Mouse (Mus musculus): ENCODE measurements around the gene Wbp2. TPM values are rescaled to one million over a fixed set of nuclear protein-coding genes. Genes with fewer than 3 reads are reported as not detected.

Gene Wbp2
- polyA plus RNA-seq, 1 experiment, result 267 TPM

- 11% methylated on average over 10 of the region's 10 CpGs for WGBS
- H3K4me1 ChIP-seq (ENCODE audit: control insufficient read depth, insufficient read depth, low read length), result peaks cover 8% of the 10 kb centered on the region; the same call in 1 of the 2 replicates
- no peak for DNase-seq
- TF ChIP-seq POLR2A (IDR thresholded peaks at IDR 0.05; ENCODE audit: borderline replicate concordance, extremely low read depth, low read depth, low read length) (0 out of 2 replicates have a peak, but pooled peaks have one; percentile 20), CTCF (IDR thresholded peaks at IDR 0.05; ENCODE audit: insufficient read depth, low read length) (no peak)
- H3K4me3 ChIP-seq (replicated peaks; ENCODE audit: extremely low read depth, low read depth, low read length), result peak overlapping the region; percentile 81
Measured at GRCm38 (mm10) chr11:116110540-116110939, 23.7 kb upstream of the Wbp2 start.

GRCm38 (mm10) chr11:116110131-116110530 is 23.3 kb upstream of the Wbp2 start:
- TF ChIP-seq CTCF (IDR thresholded peaks at IDR 0.05; ENCODE audit: insufficient read depth, low read length) (no peak), POLR2A (IDR thresholded peaks at IDR 0.05; ENCODE audit: borderline replicate concordance, extremely low read depth, low read depth, low read length) (peak; percentile 50; the same call in 1 of the 2 replicates)
- under 1% methylated on average over 35 of the region's 35 CpGs for WGBS
- DNase-seq, result peak; percentile 77
- Histone ChIP-seq H3K4me1 (ENCODE audit: control insufficient read depth, insufficient read depth, low read length) (peaks cover 8% of the 10 kb centered on the region; the same call in 1 of the 2 replicates), H3K4me3 (replicated peaks; ENCODE audit: extremely low read depth, low read depth, low read length) (peak overlapping the region; percentile 81)

- TF ChIP-seq POLR2A (IDR thresholded peaks at IDR 0.05; ENCODE audit: borderline replicate concordance, extremely low read depth, low read depth, low read length) (peak; percentile 30; the same call in 1 of the 2 replicates), CTCF (IDR thresholded peaks at IDR 0.05; ENCODE audit: insufficient read depth, low read length) (no peak)
- Histone ChIP-seq H3K4me1 (ENCODE audit: control insufficient read depth, insufficient read depth, low read length) (peaks cover 9% of the 10 kb centered on the region; the same call in 1 of the 2 replicates), H3K4me3 (replicated peaks; ENCODE audit: extremely low read depth, low read depth, low read length) (peak overlapping the region; percentile 81)
- under 1% methylated on average over 67 of the region's 70 CpGs for whole genome bisulfite sequencing
- DNase-seq, result no peak
Measured at GRCm38 (mm10) chr11:116109441-116110081, 22.8 kb upstream of the Wbp2 start.

- H3K4me3 ChIP-seq (replicated peaks; ENCODE audit: extremely low read depth, low read depth, low read length), result peak overlapping the region; percentile 48
- TF ChIP-seq POLR2A (IDR thresholded peaks at IDR 0.05; ENCODE audit: borderline replicate concordance, extremely low read depth, low read depth, low read length) (peak; percentile 65; the same call in 1 of the 2 replicates), CTCF (IDR thresholded peaks at IDR 0.05; ENCODE audit: insufficient read depth, low read length) (no peak)
- peaks cover 14% of the 10 kb centered on the region; the same call in 1 of the 2 replicates for H3K4me1 ChIP-seq (ENCODE audit: control insufficient read depth, insufficient read depth, low read length)
- no peak for DNase-seq
- WGBS, result 8% methylated on average over 22 of the region's 23 CpGs
Measured at GRCm38 (mm10) chr11:116108464-116109137, 21.8 kb upstream of the Wbp2 start.

GRCm38 (mm10) chr11:116107777-116108285 is 21.0 kb upstream of the Wbp2 start:
- DNase-seq, result no peak
- H3K4me3 ChIP-seq (replicated peaks; ENCODE audit: extremely low read depth, low read depth, low read length), result no peak overlapping the region
- peaks cover 14% of the 10 kb centered on the region for H3K4me1 ChIP-seq (ENCODE audit: control insufficient read depth, insufficient read depth, low read length)
- 63% methylated on average over 19 of the region's 19 CpGs for WGBS
- TF ChIP-seq CTCF (IDR thresholded peaks at IDR 0.05; ENCODE audit: insufficient read depth, low read length), result no peak

GRCm38 (mm10) chr11:116106963-116107776 is 20.4 kb upstream of the Wbp2 start:
- Histone ChIP-seq H3K4me3 (replicated peaks; ENCODE audit: extremely low read depth, low read depth, low read length) (no peak overlapping the region), H3K4me1 (ENCODE audit: control insufficient read depth, insufficient read depth, low read length) (peaks cover 14% of the 10 kb centered on the region)
- no peak for DNase-seq
- WGBS, result 60% methylated on average over 14 of the region's 14 CpGs
- TF ChIP-seq CTCF (IDR thresholded peaks at IDR 0.05; ENCODE audit: insufficient read depth, low read length), result no peak
- TF ChIP-seq POLR2A (IDR thresholded peaks at IDR 0.05; ENCODE audit: borderline replicate concordance, extremely low read depth, low read depth, low read length), result no peak

- H3K4me1 ChIP-seq (ENCODE audit: control insufficient read depth, insufficient read depth, low read length), result peaks cover 21% of the 10 kb centered on the region
- 71% methylated on average over 32 of the region's 32 CpGs for WGBS
- TF ChIP-seq CTCF (IDR thresholded peaks at IDR 0.05; ENCODE audit: insufficient read depth, low read length) (no peak), POLR2A (IDR thresholded peaks at IDR 0.05; ENCODE audit: borderline replicate concordance, extremely low read depth, low read depth, low read length) (no peak)
- no peak for DNase-seq
- H3K4me3 ChIP-seq (replicated peaks; ENCODE audit: extremely low read depth, low read depth, low read length), result no peak overlapping the region
Measured at GRCm38 (mm10) chr11:116106154-116106962, 19.6 kb upstream of the Wbp2 start.

GRCm38 (mm10) chr11:116105065-116105464 is 18.3 kb upstream of the Wbp2 start:
- TF ChIP-seq POLR2A (IDR thresholded peaks at IDR 0.05; ENCODE audit: borderline replicate concordance, extremely low read depth, low read depth, low read length), result no peak
- no peak for TF ChIP-seq CTCF (IDR thresholded peaks at IDR 0.05; ENCODE audit: insufficient read depth, low read length)
- WGBS, result 77% methylated on average over 2 of the region's 2 CpGs
- Histone ChIP-seq H3K4me1 (ENCODE audit: control insufficient read depth, insufficient read depth, low read length) (peaks cover 29% of the 10 kb centered on the region), H3K4me3 (replicated peaks; ENCODE audit: extremely low read depth, low read depth, low read length) (no peak overlapping the region)
- no peak for DNase-seq
